Mouse (Mus musculus): Measurements from ENCODE around the gene Ptgr1. TPM values are rescaled to one million over a fixed set of nuclear protein-coding genes. Genes with fewer than 3 reads are reported as not detected.

The Ptgr1 gene
- polyA plus RNA-seq, 2 experiments, result 19.2 to 34.7 TPM

GRCm38 (mm10) chr4:58999686-59000085 lies 12.8 kb upstream of the Ptgr1 start:
- 5% methylated on average over 2 of the region's 2 CpGs for WGBS
- no peak for ATAC-seq (ENCODE audit: low FRiP score, low read depth)
- Histone ChIP-seq H3K4me2 (replicated peaks; ENCODE audit: low read depth, low read length, severe bottlenecking) (no peak overlapping the region), H3K9me3 (ENCODE audit: control insufficient read depth, low read length) (no peaks in the 10 kb centered on the region), H3K36me3 (ENCODE audit: control insufficient read depth, insufficient read depth, low read length) (no peaks in the 10 kb centered on the region), H3K4me1 (ENCODE audit: control insufficient read depth, insufficient read depth, low read length) (peaks cover 2% of the 10 kb centered on the region; the same call in 1 of the 2 replicates), H3K27ac (replicated peaks; ENCODE audit: low read depth, low read length) (no peak overlapping the region), H3K4me3 (replicated peaks; ENCODE audit: low read length) (no peak overlapping the region), H3K27me3 (ENCODE audit: control insufficient read depth, insufficient read depth, low read length) (no peaks in the 10 kb centered on the region), H3K9ac (ENCODE audit: low read depth, low read length, severe bottlenecking) (no peak overlapping the region)
- TF ChIP-seq POLR2A (IDR thresholded peaks at IDR 0.05; ENCODE audit: borderline replicate concordance, extremely low read depth, insufficient read depth, insufficient read length), result no peak
- DNase-seq (ENCODE audit: low spot score), result peak; percentile 71

- Histone ChIP-seq H3K4me1 (ENCODE audit: control insufficient read depth, insufficient read depth, low read length) (no peaks in the 10 kb centered on the region), H3K27me3 (ENCODE audit: control insufficient read depth, insufficient read depth, low read length) (no peaks in the 10 kb centered on the region), H3K4me2 (replicated peaks; ENCODE audit: low read depth, low read length, severe bottlenecking) (no peak overlapping the region), H3K27ac (replicated peaks; ENCODE audit: low read depth, low read length) (no peak overlapping the region), H3K9ac (ENCODE audit: low read depth, low read length, severe bottlenecking) (no peak overlapping the region), H3K36me3 (ENCODE audit: control insufficient read depth, insufficient read depth, low read length) (no peaks in the 10 kb centered on the region), H3K9me3 (ENCODE audit: control insufficient read depth, low read length) (no peaks in the 10 kb centered on the region), H3K4me3 (replicated peaks; ENCODE audit: low read length) (no peak overlapping the region)
- ATAC-seq (ENCODE audit: low FRiP score, low read depth) (no peak), DNase-seq (ENCODE audit: low spot score) (no peak)
- TF ChIP-seq POLR2A (IDR thresholded peaks at IDR 0.05; ENCODE audit: borderline replicate concordance, extremely low read depth, insufficient read depth, insufficient read length), result no peak
- 91% methylated on average over 1 of the region's 1 CpGs for WGBS
Observed at GRCm38 (mm10) chr4:58998688-58999087, 11.8 kb upstream of the Ptgr1 start.

- 80% methylated on average over 5 of the region's 5 CpGs for WGBS
- no peak for ATAC-seq (ENCODE audit: low FRiP score, low read depth)
- TF ChIP-seq POLR2A (IDR thresholded peaks at IDR 0.05; ENCODE audit: borderline replicate concordance, extremely low read depth, insufficient read depth, insufficient read length), result no peak
Observed at GRCm38 (mm10) chr4:58997081-58997480, 10.2 kb upstream of the Ptgr1 start.

GRCm38 (mm10) chr4:58995251-58995693 lies 8.4 kb upstream of the Ptgr1 start:
- Histone ChIP-seq H3K4me2 (replicated peaks; ENCODE audit: low read depth, low read length, severe bottlenecking) (no peak overlapping the region), H3K36me3 (ENCODE audit: control insufficient read depth, insufficient read depth, low read length) (no peaks in the 10 kb centered on the region), H3K9ac (ENCODE audit: low read depth, low read length, severe bottlenecking) (no peak overlapping the region), H3K27ac (replicated peaks; ENCODE audit: low read depth, low read length) (no peak overlapping the region), H3K9me3 (ENCODE audit: control insufficient read depth, low read length) (no peaks in the 10 kb centered on the region), H3K4me1 (ENCODE audit: control insufficient read depth, insufficient read depth, low read length) (no peaks in the 10 kb centered on the region), H3K4me3 (replicated peaks; ENCODE audit: low read length) (no peak overlapping the region), H3K27me3 (ENCODE audit: control insufficient read depth, insufficient read depth, low read length) (no peaks in the 10 kb centered on the region)
- WGBS, result 69% methylated on average over 8 of the region's 8 CpGs
- no peak for ATAC-seq (ENCODE audit: low FRiP score, low read depth)
- no peak for TF ChIP-seq POLR2A (IDR thresholded peaks at IDR 0.05; ENCODE audit: borderline replicate concordance, extremely low read depth, insufficient read depth, insufficient read length)
- no peak for DNase-seq (ENCODE audit: low spot score)

More at GRCm38 (mm10) chr4:58997081-58997480, 10.2 kb upstream of the Ptgr1 start:
- no peak overlapping the region for H3K4me3 ChIP-seq (replicated peaks; ENCODE audit: low read length)
- H3K27me3 ChIP-seq (ENCODE audit: control insufficient read depth, insufficient read depth, low read length), result no peaks in the 10 kb centered on the region
- H3K27ac ChIP-seq (replicated peaks; ENCODE audit: low read depth, low read length), result no peak overlapping the region
- H3K9ac ChIP-seq (ENCODE audit: low read depth, low read length, severe bottlenecking), result no peak overlapping the region
- no peak for DNase-seq (ENCODE audit: low spot score)
- no peaks in the 10 kb centered on the region for H3K9me3 ChIP-seq (ENCODE audit: control insufficient read depth, low read length)
- H3K36me3 ChIP-seq (ENCODE audit: control insufficient read depth, insufficient read depth, low read length), result no peaks in the 10 kb centered on the region
- no peak overlapping the region for H3K4me2 ChIP-seq (replicated peaks; ENCODE audit: low read depth, low read length, severe bottlenecking)
- H3K4me1 ChIP-seq (ENCODE audit: control insufficient read depth, insufficient read depth, low read length), result no peaks in the 10 kb centered on the region

- no peaks in the 10 kb centered on the region for H3K4me1 ChIP-seq (ENCODE audit: control insufficient read depth, insufficient read depth, low read length)
- H3K27me3 ChIP-seq (ENCODE audit: control insufficient read depth, insufficient read depth, low read length), result no peaks in the 10 kb centered on the region
- no peaks in the 10 kb centered on the region for H3K36me3 ChIP-seq (ENCODE audit: control insufficient read depth, insufficient read depth, low read length)
- H3K4me2 ChIP-seq (replicated peaks; ENCODE audit: low read depth, low read length, severe bottlenecking), result no peak within 1 kb of the TSS
- H3K4me3 ChIP-seq (replicated peaks; ENCODE audit: low read length), result no peak within 1 kb of the TSS
- TF ChIP-seq POLR2A (IDR thresholded peaks at IDR 0.05; ENCODE audit: borderline replicate concordance, extremely low read depth, insufficient read depth, insufficient read length), result no peak
- WGBS, result 86% methylated on average over 4 of the region's 4 CpGs
- ATAC-seq (ENCODE audit: low FRiP score, low read depth) (no peak), DNase-seq (ENCODE audit: low spot score) (no peak)
- H3K27ac ChIP-seq (replicated peaks; ENCODE audit: low read depth, low read length), result no peak within 1 kb of the TSS
- H3K9me3 ChIP-seq (ENCODE audit: control insufficient read depth, low read length), result no peaks in the 10 kb centered on the region
- H3K9ac ChIP-seq (ENCODE audit: low read depth, low read length, severe bottlenecking), result no peak within 1 kb of the TSS
Observed at GRCm38 (mm10) chr4:58994762-58995161, 7.8 kb upstream of the Ptgr1 start, which contains the start of gene Dnajc25. Dnajc25 (plus strand) TSS chr4:58995062.

GRCm38 (mm10) chr4:58992195-58992594 lies 5.3 kb upstream of the Ptgr1 start:
- Histone ChIP-seq H3K4me3 (replicated peaks; ENCODE audit: low read length) (no peak overlapping the region), H3K9ac (ENCODE audit: low read depth, low read length, severe bottlenecking) (no peak overlapping the region), H3K4me2 (replicated peaks; ENCODE audit: low read depth, low read length, severe bottlenecking) (no peak overlapping the region), H3K27me3 (ENCODE audit: control insufficient read depth, insufficient read depth, low read length) (no peaks in the 10 kb centered on the region), H3K9me3 (ENCODE audit: control insufficient read depth, low read length) (no peaks in the 10 kb centered on the region), H3K4me1 (ENCODE audit: control insufficient read depth, insufficient read depth, low read length) (no peaks in the 10 kb centered on the region; the same call in 1 of the 2 replicates), H3K36me3 (ENCODE audit: control insufficient read depth, insufficient read depth, low read length) (no peaks in the 10 kb centered on the region), H3K27ac (replicated peaks; ENCODE audit: low read depth, low read length) (no peak overlapping the region)
- DNase-seq (ENCODE audit: low spot score), result no peak
- WGBS, result 76% methylated on average over 5 of the region's 5 CpGs
- ATAC-seq (ENCODE audit: low FRiP score, low read depth), result no peak
- no peak for TF ChIP-seq POLR2A (IDR thresholded peaks at IDR 0.05; ENCODE audit: borderline replicate concordance, extremely low read depth, insufficient read depth, insufficient read length)

All from limb, embryonic 14.5 days (tissue).